Mouse (Mus musculus) intestine, embryonic 14.5 days (tissue): ENCODE results near the gene Galnt14. TPM values are rescaled to one million over a fixed set of nuclear protein-coding genes. Genes with fewer than 3 reads are reported as not detected.
A peak's percentile ranks its signal among the peaks of the same experiment; 100 is the strongest.

ENCODE experiments used
- ATAC-seq: fragments of 200-750 bp; cut with Nextera tagmentation; replicated peaks from 2 replicates; pipeline ENCODE4 v1.8.0; 2017; ENCODE audit warnings: low read depth, moderate number of reproducible peaks, moderate TSS enrichment, moderate library complexity; ENCODE audit not compliant: low FRiP score, low TSS enrichment
- DNase-seq: peaks from one replicate; pipeline ENCODE4 v3.0.0-alpha.2; 2018; ENCODE audit warnings: low spot score
- H3K27ac ChIP-seq: fragments of 300-500 bp; sonication (generic); 2 replicates; pipeline ENCODE4 v1.5.1; 2014; ENCODE audit warnings: low read depth, mild to moderate bottlenecking, control low read depth
- H3K27me3 ChIP-seq: fragments of 300-500 bp; sonication (generic); replicated peaks from 2 replicates; pipeline ENCODE4 v1.6.1; 2014; ENCODE audit warnings: low read length, control low read depth; ENCODE audit not compliant: control insufficient read depth, insufficient read depth
- H3K36me3 ChIP-seq: fragments of 300-500 bp; sonication (generic); 2 replicates; pipeline ENCODE4 v1.6.1; 2014; ENCODE audit warnings: low read length, control low read depth; ENCODE audit not compliant: control insufficient read depth, insufficient read depth
- H3K4me1 ChIP-seq: fragments of 300-500 bp; sonication (generic); replicated peaks from 2 replicates; pipeline ENCODE4 v1.6.1; 2014; ENCODE audit warnings: low read length, control low read depth, mixed read lengths; ENCODE audit not compliant: control insufficient read depth, insufficient read depth
- H3K4me2 ChIP-seq: fragments of 300-500 bp; sonication (generic); 2 replicates; pipeline ENCODE4 v1.6.1; 2014; ENCODE audit warnings: low read length
- H3K4me3 ChIP-seq: fragments of 300-500 bp; sonication (generic); 2 replicates; pipeline ENCODE4 v1.5.1; 2014; ENCODE audit warnings: low read depth, low read length, control low read depth, mixed read lengths
- H3K9ac ChIP-seq: fragments of 300-500 bp; sonication (generic); 2 replicates; pipeline ENCODE4 v1.6.1; 2014; ENCODE audit warnings: mild to moderate bottlenecking, low read length
- H3K9me3 ChIP-seq: fragments of 300-500 bp; sonication (generic); 2 replicates; pipeline ENCODE4 v1.6.1; 2016; ENCODE audit warnings: low read length, control low read depth; ENCODE audit not compliant: control insufficient read depth
- WGBS: fragments of 180-500 bp; shearing (Covaris S2); extraction: QIAGEN DNeasy Blood & Tissue Kit; methylation state at CpG from one replicate; pipeline ENCODE4 v1.1.7; 2014; 5-methylcytosine and 5-hydroxymethylcytosine counted together
- polyA plus RNA-seq: library from polyadenylated mRNA; unstranded; fragments of >200 nt; fragmentation: Nextera tagmentation; extraction: Ambion mirVana; gene quantifications from 2 replicates; pipeline ENCODE4 v1.2.1, GENCODE M21; 2014

The Galnt14 gene
- polyA plus RNA-seq, 1 experiment from 2014 or later, result 1.2 TPM

GRCm38 (mm10) chr17:73649371-73649770 is 60.9 kb downstream of the Galnt14 start:
- H3K36me3 ChIP-seq, result no peaks in the 10 kb centered on the region
- H3K4me2 ChIP-seq, result no peak overlapping the region
- no peaks in the 10 kb centered on the region for H3K27me3 ChIP-seq
- H3K4me1 ChIP-seq, result peaks cover 4% of the 10 kb centered on the region
- no peak for DNase-seq
- no peak for ATAC-seq
- no peak overlapping the region for H3K27ac ChIP-seq
- no peaks in the 10 kb centered on the region for H3K9me3 ChIP-seq
- no peak overlapping the region for H3K9ac ChIP-seq
- 54% methylated on average over 6 of the region's 6 CpGs for WGBS
- no peak overlapping the region for H3K4me3 ChIP-seq

- H3K9me3 ChIP-seq, result no peaks in the 10 kb centered on the region
- H3K36me3 ChIP-seq, result no peaks in the 10 kb centered on the region
- ATAC-seq, result no peak
- no peak overlapping the region for H3K4me2 ChIP-seq
- H3K27me3 ChIP-seq, result no peaks in the 10 kb centered on the region
- no peak overlapping the region for H3K9ac ChIP-seq
- no peak overlapping the region for H3K4me3 ChIP-seq
- no peak for DNase-seq
- no peaks in the 10 kb centered on the region for H3K4me1 ChIP-seq
- no peak overlapping the region for H3K27ac ChIP-seq
- WGBS, result 93% methylated on average over 7 of the region's 7 CpGs
Observed at GRCm38 (mm10) chr17:73641676-73642075, 68.6 kb downstream of the Galnt14 start.

- WGBS, result 55% methylated on average over 3 of the region's 3 CpGs
- Histone ChIP-seq H3K4me2 (no peak overlapping the region), H3K9ac (no peak overlapping the region), H3K4me1 (no peaks in the 10 kb centered on the region), H3K36me3 (no peaks in the 10 kb centered on the region), H3K4me3 (no peak overlapping the region), H3K27me3 (no peaks in the 10 kb centered on the region), H3K9me3 (no peaks in the 10 kb centered on the region), H3K27ac (no peak overlapping the region)
- no peak for DNase-seq
- ATAC-seq, result no peak
Observed at GRCm38 (mm10) chr17:73640117-73640480, 70.2 kb downstream of the Galnt14 start.

- Histone ChIP-seq H3K4me3 (no peak overlapping the region), H3K9ac (no peak overlapping the region), H3K27me3 (no peaks in the 10 kb centered on the region), H3K4me2 (no peak overlapping the region), H3K9me3 (no peaks in the 10 kb centered on the region), H3K27ac (no peak overlapping the region), H3K36me3 (no peaks in the 10 kb centered on the region), H3K4me1 (no peaks in the 10 kb centered on the region)
- WGBS, result 27% methylated on average over 6 of the region's 6 CpGs
- DNase-seq, result peak; percentile 61
- ATAC-seq, result peak; percentile 71
Observed at GRCm38 (mm10) chr17:73639401-73640116, 70.7 kb downstream of the Galnt14 start.

GRCm38 (mm10) chr17:73636988-73637387 is 73.3 kb downstream of the Galnt14 start:
- DNase-seq (no peak), ATAC-seq (no peak)
- Histone ChIP-seq H3K4me3 (no peak overlapping the region), H3K4me1 (no peaks in the 10 kb centered on the region), H3K9ac (no peak overlapping the region), H3K36me3 (no peaks in the 10 kb centered on the region), H3K27ac (no peak overlapping the region), H3K9me3 (no peaks in the 10 kb centered on the region), H3K4me2 (no peak overlapping the region), H3K27me3 (no peaks in the 10 kb centered on the region)
- WGBS, result 92% methylated on average over 5 of the region's 5 CpGs

GRCm38 (mm10) chr17:73634896-73635295 is 75.4 kb downstream of the Galnt14 start:
- DNase-seq (no peak), ATAC-seq (no peak)
- Histone ChIP-seq H3K9me3 (no peaks in the 10 kb centered on the region), H3K9ac (no peak overlapping the region), H3K4me2 (no peak overlapping the region), H3K27ac (no peak overlapping the region), H3K4me1 (no peaks in the 10 kb centered on the region), H3K4me3 (no peak overlapping the region), H3K36me3 (no peaks in the 10 kb centered on the region), H3K27me3 (no peaks in the 10 kb centered on the region)
- 65% methylated on average over 2 of the region's 2 CpGs for WGBS

- no peak overlapping the region for H3K4me3 ChIP-seq
- WGBS, result 72% methylated on average over 11 of the region's 11 CpGs
- no peak overlapping the region for H3K4me2 ChIP-seq
- no peaks in the 10 kb centered on the region for H3K27me3 ChIP-seq
- DNase-seq (no peak), ATAC-seq (no peak)
- no peaks in the 10 kb centered on the region for H3K9me3 ChIP-seq
- H3K36me3 ChIP-seq, result no peaks in the 10 kb centered on the region
- no peak overlapping the region for H3K9ac ChIP-seq
- H3K4me1 ChIP-seq, result no peaks in the 10 kb centered on the region
- no peak overlapping the region for H3K27ac ChIP-seq
Observed at GRCm38 (mm10) chr17:73633991-73634710, 76.1 kb downstream of the Galnt14 start.

- 77% methylated on average over 14 of the region's 14 CpGs for WGBS
- no peaks in the 10 kb centered on the region for H3K4me1 ChIP-seq
- H3K27ac ChIP-seq, result no peak overlapping the region
- no peak overlapping the region for H3K4me3 ChIP-seq
- no peaks in the 10 kb centered on the region for H3K36me3 ChIP-seq
- DNase-seq (no peak), ATAC-seq (no peak)
- no peak overlapping the region for H3K9ac ChIP-seq
- H3K9me3 ChIP-seq, result no peaks in the 10 kb centered on the region
- H3K4me2 ChIP-seq, result no peak overlapping the region
- no peaks in the 10 kb centered on the region for H3K27me3 ChIP-seq
Observed at GRCm38 (mm10) chr17:73628263-73628914, 81.9 kb downstream of the Galnt14 start.
